Mouse (Mus musculus) testis, postnatal 10 days (tissue): ENCODE measurements around the gene Slc30a9.
A peak's percentile ranks its signal among the peaks of the same experiment; 100 is the strongest.

Source experiments
- DNase-seq: peaks from one replicate; pipeline ENCODE4 v3.0.0; 2021; ENCODE audit warnings: low spot score

The Slc30a9 gene

DNA sequence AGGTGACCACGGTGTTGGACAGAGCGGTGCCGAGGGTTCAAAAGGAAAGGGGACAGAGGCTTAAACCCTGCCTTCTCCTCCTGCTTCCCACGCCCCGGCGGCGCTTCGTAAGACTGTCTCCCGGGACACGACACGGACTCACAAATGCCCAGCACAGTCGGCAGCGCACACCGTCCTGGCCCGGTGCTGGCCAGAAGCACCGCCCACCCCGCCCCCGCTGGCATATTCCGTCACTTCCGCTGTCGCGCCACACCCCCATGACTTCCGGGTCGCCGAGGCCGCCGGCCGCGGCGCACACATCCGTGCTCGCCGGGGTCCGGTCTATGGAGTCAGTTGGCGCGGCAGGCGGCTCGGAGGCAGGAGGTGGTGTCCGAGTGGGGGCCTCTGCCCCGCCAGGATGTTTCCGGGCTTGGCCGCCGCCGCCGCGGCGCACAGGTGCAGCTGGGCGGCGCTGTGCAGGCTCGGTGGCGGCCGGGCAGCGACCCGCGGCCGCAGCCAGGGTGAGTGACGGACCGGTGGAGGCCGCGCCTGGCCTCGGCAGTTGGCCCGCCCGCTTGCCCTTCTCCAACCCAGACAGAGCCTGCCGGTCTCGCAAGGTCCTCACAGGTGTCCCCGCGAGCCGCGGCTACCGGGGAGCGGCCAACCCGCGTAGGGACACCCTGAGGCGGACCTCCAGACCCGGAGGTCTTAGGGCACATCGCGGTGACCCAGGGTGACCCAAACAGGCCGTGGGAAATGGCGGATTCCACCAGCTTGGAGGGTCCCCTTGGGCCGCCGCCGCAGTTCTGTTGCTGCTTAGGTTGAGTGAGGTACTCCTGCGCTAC, at the start of gene Slc30a9:
Slc30a9 (plus strand) TSS at position 258 of the 824 bp plus-strand sequence.
- peak; percentile 97 for DNase-seq

DNA sequence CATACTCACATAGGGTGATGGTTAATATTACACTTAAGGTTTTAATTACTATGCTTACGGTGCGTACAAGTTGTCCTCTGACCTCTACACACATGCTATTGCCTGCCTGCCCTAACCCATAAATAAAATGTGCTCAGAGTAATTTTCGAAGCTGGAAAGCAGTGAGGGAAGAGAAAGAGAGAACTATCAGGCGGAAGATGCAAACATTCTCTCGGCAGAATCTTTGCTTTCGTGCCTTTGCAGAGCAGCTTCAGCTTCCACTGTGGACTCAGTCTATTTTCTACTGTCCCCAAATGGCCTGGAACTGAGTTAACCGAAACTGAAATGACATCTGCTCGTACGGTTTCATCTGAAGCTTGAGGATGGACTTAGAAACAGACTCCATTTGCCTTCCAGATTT, 48.3 kb upstream of the Slc30a9 start:
- no peak for DNase-seq

DNA sequence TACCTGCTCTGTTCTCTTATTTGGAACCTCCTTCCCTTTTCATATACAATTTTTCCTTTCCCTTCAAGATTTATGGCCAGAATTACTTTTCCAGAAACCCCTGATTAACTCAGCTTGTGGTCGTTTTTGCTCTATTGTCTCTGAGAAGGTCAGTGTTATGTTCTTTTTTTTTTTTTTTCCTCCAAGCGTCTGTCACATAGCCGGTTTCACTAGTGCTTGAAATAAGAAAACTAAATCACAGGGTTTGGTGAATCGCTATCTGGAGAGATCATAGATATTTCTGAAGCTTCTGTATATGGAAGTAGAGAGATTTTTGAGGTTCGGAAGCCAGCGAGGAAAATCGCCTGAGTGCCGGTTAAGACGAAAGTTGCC, 46.6 kb upstream of the Slc30a9 start:
- no peak for DNase-seq

DNA sequence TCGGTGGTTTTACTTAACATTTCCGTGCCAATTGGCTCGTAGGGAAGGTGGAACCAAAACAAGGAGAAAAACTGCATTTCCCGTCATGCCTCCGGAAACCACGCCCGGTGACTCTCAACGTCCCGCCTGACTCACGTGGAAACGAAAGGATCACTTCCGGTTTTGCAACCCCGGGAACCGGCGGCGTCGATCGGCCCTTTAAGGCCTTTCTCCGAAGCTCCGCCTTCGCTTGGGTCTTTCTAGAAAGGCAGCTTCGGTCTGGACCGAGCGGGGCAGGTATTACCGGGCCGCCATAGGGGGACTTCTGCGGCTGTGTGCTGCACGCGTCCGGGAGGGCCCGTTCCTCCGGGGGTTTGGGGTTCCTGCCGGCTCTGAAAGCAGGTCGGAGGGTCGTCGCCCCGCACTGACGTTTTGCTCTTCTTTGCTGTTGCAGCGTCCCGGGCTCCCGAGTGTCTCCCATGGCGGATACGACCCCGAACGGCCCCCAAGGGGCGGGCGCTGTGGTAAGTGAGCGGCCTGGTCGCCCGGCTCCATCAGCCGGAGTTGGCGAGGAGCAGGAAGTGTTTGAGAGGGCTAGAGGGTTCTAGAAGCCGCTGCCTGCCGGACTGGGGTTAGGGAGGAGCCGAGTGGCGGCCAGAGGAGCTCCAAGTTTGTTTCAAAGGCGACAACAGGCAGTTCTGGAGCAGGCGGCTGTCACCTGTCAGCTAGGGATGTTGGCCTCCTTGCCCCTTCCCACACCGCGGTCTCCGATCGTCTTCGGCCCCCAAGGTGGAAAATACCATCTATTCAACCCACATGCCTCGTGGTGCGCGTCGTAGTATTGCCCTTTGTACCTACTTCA, 46.0 kb upstream of the Slc30a9 start, which contains the start of gene Tmem33:
Tmem33 (plus strand) TSS at position 35 of the 841 bp plus-strand sequence.
- DNase-seq, result peak; percentile 88

DNA sequence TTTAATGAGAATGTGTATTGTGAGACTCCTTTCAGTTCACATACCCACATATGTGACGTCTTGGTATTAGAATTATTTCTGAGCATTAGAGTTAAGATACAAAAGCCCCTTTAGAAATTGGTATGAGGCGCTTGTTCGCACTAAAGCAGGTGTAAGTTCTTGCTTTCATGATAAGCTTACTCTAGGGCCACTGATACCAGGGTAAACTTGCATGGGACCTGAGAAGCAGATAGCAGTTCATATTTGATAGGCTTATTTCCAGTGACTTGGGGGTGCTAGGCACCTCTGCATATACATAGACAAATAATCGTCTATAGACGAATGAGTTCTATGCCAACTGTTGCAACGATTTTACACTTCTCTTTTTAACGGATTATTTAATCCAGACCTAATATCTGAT, 43.8 kb upstream of the Slc30a9 start:
- no peak for DNase-seq

- no peak for DNase-seq
These were observed 40.6 kb upstream of the Slc30a9 start for GRCm38 (mm10) chr5:67266106-67266505.

DNA sequence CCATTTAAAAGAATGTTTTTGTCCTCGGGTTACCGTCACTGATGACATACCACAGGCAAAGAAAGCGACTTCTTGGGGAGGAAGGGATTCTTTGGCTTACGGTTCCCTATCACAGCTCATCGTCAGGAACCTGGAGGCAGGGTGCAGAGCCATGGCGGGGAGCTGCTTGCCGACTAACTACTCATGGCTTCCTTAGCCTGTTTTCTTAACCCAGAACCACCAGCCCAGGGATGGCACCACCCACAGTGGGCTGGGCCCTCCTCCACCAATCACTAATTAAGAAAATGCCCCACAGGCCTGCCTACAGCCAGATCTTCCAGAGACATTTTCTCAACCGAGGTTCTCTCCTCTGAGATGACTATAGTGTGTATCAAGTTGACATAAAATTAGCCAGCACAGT, 37.4 kb upstream of the Slc30a9 start:
- DNase-seq, result no peak

DNA sequence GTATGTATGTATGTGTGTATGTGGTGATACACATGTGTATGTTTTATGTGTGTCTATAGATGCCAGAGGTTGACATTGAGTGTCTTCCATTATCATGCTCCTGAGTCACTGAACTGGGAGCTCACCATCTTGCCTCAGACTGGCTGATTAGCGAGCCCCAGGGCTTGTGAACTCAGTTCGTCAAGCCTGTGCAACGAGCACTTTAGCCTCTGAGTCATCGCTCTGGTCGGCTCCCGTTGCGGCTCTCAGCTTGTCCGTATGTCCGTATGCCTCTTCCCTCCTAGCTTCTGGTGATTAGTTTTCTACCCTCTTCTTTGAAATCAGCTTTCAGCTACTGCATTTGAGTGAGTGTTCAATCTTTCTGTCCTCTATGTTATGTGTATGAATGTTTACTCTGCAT, 27.3 kb upstream of the Slc30a9 start:
- no peak for DNase-seq

GRCm38 (mm10) chr5:67279840-67280239, 26.9 kb upstream of the Slc30a9 start:
- DNase-seq, result no peak

DNA sequence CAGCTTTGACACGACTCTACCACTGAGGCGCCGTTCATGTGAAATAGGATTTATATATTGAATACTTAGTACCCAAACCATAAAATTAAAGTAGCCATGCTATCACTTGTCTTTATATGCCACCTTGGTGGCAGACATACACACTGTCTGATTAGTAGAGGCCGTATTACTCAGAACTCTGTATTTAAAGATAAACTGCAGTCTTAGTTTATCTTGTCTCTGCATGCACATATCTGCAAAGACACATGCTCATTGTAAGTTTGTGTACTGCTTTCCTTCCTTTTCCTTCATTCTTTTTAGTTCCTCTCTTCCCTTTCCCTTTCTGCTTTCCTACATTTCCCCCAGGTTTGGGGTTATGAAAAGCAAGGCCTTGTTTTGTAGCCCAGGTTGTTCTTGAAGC, 26.4 kb upstream of the Slc30a9 start:
- no peak for DNase-seq

GRCm38 (mm10) chr5:67295029-67295428, 11.7 kb upstream of the Slc30a9 start:
- DNase-seq, result no peak

GRCm38 (mm10) chr5:67295682-67296081, 11.1 kb upstream of the Slc30a9 start:
- DNase-seq, result no peak

GRCm38 (mm10) chr5:67296171-67296570, 10.6 kb upstream of the Slc30a9 start:
- no peak for DNase-seq

DNA sequence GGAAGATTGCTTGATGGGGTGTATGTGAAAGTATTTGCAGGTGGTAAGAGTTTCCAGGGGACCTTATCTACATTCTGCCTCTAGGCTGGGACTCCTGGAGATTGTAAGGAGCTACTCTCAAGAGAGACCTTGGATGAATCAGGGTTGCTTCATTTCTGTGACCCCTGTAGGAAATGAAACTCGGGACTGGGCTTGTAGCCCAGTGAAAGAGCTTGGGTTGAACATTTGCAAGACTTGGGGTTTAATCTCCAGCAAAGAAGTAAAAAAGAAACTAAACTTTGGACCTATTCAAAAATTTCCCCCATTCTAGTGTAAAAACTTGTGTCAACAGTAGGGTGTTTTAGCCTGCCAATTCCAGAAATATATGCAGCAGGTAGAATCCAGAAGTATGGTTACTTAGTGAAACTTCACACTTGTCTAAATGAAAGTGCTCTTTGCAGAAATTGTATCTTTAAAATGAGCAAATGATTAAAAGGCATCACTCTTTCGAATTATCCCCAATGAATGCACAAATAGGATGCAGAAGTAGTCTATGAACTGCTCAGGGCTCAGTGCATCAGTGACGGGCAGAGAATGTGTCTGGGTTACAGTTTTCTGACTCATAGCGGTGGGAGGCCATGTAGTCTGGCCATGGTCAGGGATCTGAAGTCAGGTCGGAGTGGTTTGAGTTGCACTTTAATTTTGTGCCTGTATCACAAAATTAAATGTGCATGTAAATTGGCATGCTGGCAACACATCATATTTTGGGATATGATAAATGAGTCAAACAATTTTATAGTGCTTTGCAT, 9.5 kb upstream of the Slc30a9 start:
- no peak for DNase-seq

- no peak for DNase-seq
These were observed 6.8 kb upstream of the Slc30a9 start for GRCm38 (mm10) chr5:67299847-67300412.

DNA sequence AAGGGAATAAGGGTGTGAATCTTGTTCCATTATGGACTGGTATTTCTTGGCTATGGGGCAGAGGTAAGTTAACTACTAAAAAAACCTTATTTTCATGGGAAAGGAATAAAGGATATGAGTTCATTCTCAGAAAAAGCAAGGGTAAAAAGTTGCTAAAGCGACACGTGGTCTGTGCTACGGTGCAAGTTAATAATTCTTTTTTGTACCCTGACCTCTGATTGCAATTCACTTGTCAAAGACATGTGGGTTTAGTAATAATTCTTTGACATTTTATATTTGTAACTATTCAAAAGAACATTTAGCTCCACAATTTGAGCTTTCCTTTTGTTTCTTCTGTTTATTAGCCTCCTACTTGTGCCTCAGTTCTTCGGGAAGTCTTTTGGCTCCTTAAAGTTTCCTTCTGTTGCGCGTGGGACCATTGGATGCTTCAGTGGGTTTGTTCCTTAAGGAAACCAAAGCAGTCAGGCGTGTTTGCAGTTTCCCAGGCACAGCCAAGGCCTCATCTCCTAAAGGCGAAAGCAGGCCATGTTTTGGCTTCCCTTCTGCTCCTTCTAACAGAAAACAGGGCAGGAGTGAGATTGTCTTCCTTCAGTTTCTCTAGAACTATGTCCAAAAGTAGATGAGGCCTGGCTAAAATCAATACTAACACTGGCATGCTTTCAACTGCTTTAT, 5.7 kb upstream of the Slc30a9 start:
- DNase-seq, result no peak

- no peak for DNase-seq
These were observed 4.9 kb upstream of the Slc30a9 start for GRCm38 (mm10) chr5:67301722-67302331.

DNA sequence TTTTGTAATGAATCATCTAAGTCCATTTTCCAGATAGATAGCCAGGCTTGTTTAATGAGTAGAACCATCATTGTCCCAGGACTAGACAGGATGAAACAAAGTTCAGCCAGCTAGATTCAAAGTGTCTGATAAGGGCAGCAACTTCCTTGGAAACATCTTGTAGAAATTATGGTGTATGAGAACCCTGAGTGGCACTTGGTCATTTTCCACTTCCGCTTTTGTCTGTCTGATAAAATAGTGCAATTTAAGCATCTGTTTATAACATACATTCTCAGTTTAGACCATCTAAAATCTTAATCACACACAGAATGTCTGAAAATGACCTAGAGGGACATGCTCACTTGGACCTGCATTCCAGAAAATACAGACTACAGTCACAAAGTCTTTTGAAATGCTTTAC, 2.9 kb upstream of the Slc30a9 start:
- no peak for DNase-seq

DNA sequence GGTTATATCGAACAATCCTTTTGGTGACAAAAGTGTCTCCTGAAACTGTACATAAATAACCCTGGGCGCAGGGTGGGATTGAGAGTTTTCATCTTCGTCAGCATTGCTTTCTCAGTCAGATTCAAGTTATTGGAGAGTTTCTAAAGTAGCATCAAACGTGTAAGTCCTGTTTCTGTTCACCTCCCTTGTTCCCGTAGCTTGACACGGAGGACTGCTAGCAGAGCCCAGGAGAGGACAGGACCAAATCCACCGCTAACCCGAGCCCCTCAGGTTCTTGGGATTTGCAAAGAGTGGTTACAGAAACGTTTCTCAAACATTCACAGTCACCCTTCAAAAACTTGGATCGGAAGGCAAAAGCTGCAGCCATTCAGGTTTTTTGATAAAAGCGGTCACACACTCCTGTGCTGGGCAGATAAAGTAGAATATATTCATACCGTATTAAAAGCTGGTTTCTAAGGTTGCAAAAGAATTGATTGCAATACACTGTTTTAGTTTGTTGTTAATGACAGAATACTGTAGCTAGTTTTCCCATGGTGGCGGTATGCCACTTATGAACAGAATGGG, 986 bp downstream of the Slc30a9 start:
- DNase-seq, result no peak

GRCm38 (mm10) chr5:67311811-67312521, 5.2 kb downstream of the Slc30a9 start:
- no peak for DNase-seq
